Mouse (Mus musculus): ENCODE measurements around the gene 3110082J24Rik. TPM values are rescaled to one million over a fixed set of nuclear protein-coding genes. Genes with fewer than 3 reads are reported as not detected.

The 3110082J24Rik gene
- total RNA-seq, 2 experiments from 2014 or later, result 2.8 to 3.7 TPM

DNA sequence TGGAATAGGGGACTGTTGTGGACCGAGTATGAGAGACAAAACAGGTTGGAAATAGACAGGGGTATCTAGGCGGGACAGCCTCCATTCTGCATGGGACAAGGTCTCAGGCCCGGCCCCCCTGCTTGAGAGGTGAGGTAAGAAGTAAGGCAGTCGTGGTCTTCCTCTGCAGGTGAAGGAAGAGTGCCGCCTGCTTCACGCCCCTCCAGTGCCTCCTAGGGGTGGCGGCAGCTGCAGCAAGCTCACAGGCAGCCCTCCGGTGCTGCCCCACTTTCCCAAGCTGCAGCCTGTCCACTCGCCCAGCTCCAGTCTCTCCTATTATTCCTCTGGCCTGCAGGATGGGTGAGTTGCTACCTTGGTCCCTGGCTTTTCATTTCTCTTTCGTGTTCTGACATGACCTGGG is 9.8 kb upstream of the 3110082J24Rik start:
- no peak for DNase-seq

DNA sequence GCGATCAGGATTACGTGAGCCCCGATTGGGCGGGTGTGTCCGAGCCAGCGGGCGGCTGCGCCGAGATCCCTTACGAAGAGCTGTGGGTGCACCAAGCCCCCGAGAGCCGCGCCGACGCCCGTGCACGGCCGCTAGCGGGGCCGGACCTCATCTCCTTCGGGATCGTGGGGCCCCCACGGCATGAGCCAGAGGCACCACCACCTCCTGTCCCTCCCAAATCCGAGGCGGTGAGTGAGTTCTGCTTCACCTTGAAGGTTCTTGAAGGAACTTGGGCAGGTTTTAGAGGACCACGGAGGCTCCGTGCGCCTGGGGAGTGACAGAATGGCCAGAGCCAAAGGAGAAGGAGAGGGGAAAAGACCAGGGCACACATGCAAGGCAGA is 8.9 kb upstream of the 3110082J24Rik start:
- no peak for DNase-seq

DNA sequence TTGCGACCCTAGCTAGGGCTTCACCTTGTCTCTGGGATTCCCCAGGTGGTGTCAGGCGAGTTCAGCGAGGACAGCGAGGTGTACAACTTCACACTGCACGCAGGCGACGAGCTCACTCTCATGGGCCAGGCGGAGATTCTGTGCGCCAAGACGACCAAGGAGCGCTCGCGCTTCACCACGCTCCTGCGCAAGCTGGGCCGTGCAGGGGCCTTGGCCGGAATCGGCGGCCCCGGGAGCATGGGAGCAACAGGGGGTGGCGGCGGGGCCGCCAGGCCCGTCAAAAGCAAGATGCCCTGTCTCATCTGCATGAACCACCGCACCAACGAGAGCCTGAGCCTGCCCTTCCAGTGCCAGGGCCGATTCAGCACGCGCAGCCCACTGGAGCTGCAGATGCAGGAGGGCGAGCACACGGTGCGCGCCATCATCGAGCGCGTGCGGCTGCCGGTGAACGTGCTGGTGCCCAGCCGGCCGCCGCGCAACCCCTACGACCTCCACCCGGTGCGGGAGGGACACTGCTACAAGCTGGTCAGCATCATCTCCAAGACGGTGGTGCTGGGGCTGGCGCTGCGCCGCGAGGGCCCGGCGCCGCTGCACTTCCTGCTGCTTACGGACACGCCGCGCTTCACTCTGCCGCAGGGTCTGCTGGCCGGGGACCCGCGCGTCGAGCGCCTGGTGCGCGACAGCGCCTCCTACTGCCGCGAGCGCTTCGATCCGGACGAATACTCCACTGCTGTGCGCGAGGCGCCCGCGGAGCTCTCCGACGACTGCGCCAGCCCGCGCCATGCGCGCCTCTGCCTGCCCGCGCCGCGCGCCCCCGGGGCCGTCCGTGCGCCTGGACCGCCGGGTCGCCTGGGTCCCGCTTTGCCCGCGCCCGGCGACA is 8.2 kb upstream of the 3110082J24Rik start:
- DNase-seq, result peak; percentile 53 to 66

DNA sequence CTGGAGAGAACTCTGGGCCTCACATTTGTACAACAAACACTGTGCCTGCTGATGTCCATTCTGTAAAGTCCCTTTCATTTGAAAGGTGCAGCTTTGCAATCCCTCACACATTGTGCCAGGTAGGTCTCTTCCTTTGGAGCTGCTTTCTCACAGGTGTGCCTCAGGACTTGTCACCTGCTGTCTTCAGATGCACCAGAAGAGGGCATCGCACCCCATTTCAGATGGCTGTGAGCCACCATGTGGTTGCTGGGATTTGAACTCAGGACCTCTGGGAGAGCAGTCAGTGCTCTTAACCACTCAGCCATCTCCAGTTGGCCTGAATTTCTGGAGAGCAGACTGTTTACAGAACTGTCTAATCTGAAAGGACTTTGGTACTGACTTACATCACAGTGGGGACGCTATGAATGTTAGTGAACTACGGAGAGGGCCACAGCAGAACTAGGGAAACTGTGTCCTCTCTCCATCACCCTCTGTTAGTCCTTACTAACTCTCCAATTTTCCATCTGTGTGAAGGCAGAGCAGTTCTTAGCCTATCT is 6.7 kb upstream of the 3110082J24Rik start:
- DNase-seq, result no peak

DNA sequence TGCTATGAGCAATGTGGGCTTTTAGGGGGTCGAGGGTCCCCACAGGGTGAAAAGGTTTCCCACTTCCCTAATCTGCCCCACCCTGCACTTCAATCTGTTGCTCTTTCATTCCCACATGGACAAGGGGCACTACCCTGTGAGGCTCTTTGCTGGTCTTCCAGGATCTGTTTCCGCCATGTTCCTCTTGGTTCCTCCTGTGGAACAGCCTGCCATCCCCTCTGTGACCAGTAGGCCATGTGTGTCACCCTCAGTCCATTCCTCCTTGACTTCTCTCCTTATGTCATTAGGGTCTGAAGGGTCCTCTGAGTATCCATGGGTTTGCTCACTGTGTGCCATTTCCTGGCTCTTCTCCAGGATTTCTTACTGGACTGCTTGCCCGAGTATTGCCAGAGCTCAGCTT is 5.9 kb upstream of the 3110082J24Rik start:
- no peak for DNase-seq

DNA sequence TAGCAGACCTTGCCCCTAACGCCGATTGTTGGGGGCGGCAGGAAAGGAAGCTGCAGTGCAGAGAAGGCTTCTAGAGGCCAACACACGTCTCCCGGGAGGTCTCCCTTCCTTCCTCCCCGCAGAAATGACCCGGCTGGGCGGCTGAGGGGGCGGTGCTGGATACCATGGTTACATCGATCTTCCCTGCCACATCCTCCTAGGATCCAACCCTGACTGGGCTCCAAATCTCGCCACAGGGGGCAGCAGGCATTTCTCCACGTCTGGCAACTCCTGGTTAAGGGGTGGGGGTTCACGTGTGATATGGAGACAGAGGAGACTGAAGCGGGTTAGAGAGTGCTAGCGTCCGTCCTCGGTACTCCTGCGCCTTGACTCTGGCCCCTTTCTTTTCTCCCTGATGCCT is 5.2 kb upstream of the 3110082J24Rik start:
- DNase-seq, result peak in 1 of 2 experiments; percentile 29

DNA sequence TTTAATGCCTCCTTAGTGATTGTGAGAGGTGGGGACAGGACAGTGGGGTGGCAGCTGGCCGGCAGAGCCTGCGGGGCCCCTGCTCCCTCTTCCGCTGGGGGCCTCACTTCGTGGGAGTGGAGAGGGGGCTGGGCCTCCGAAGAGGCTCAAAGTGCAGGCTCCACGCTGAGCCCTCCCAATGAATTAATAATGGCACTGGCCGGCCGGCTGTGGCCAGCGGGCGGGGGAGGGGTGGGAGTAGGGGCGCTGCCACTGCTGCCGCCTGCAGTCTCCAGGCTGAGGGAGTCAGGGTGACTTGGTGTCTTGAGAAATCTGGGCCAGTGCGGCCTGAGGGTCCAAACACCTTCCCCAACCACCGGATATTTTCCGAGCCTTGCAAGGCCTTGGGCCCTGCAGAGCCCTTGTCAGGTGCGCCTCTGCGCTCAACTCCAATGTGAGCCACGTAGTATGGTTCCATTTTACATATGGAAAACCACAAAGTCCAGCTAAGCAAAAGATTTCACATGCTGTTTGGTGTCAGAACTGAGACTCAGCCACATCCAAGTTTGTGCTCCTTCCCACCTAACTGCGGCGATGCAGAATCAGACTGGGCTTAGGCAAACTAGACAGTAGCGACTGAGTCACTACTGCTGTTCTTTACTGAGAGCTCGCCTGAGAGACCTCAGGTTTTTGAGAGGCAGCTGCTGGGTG is 4.6 kb upstream of the 3110082J24Rik start:
- no peak for DNase-seq

DNA sequence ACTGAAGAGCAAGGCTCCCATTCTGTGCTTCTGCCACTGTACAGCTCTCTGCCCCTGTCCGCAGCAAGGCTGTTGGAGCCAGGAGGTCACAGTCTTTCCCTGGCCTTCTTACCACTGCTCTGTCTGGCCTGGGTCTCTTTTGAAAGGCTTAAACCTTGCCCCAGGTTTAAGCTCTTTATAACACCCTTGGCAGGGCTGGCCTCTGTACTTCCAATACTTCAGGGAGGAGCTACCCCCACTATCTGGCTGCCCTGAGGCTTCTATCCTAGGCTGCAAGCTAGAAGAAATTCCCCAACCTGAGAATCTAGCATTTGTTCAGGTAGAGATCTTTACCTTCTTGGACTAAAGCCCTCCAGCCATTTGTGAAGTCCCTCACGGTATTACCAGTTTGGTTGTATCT is 4.0 kb upstream of the 3110082J24Rik start:
- DNase-seq, result no peak

DNA sequence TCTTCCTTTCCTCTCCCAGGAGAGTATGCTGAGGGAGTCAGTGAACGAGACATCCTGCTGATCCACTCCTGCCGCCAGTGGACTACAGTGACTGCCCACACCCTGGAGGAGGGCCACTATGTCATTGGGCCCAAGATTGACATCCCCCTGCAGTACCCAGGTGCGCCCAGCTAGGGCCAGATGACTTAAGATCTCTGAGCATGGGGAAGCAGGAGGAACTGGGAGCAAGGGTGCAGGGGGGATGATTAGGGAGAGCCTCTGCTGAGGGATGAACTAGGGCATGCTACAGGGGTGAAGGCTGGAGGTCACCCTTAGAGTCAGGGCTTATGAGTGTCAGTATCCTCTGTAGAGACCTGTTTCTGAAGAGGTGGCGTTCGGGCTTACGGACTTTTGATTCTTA is 2.3 kb upstream of the 3110082J24Rik start:
- DNase-seq, result no peak

DNA sequence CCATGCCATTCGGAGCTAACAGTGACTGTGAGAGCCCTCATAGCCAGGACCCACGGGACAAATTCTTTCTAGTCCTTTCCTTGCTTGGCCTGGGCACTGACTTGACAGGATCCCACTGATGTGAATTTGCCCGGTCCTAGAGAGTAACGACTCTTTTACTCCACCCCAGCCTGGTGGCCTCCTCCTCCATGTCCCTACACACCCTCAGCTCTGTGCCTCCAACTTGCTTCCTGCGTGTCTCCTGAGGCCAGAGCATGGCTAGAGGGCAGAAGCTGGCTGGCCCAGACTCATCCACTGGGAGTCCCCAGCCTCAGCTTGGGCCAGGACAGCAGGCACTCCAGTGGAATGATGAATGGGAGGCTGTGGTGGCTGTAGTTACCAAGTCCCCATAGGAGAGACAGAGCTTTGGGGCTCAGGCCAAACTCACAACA is 1.7 kb upstream of the 3110082J24Rik start:
- no peak for DNase-seq

DNA sequence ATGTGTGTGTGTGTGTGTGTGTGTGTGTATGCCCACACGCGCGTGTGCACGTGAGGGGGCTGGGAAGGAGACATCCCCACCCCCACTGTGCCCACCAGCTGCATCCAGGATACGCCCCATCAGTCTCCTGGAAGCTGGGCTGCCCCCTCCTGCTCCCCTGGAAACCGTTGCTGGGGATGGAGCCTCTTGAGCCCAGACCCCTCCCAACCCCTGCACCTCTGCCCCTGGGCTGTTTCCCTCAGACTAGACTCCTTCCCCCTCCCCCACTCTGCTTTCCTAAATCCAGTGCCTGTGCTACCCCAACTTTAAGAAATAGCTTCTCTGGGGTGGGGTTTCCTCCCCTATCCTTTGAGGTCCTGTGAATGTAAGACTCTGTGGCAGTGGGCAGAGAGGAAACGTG is 1.3 kb upstream of the 3110082J24Rik start:
- no peak for DNase-seq

DNA sequence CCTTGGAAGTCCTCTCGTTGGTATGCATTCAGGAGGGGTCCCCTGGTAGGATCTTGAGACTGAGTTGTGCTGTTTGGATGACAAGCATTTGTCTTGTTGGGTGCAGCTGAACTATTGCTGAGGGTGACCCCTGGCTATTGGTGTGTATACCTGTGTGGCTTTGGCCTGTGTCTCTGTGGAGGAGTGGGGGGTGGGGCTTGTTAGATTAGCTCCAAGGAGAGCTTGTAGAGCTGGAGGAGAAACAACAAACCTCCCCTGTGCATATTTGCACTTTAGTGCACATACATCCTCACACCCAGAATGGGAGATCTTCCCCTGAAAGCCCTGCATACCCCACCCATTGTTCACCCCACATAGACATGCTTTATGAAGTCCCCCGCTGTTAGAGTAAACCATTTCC is 870 bp upstream of the 3110082J24Rik start:
- DNase-seq, result no peak

DNA sequence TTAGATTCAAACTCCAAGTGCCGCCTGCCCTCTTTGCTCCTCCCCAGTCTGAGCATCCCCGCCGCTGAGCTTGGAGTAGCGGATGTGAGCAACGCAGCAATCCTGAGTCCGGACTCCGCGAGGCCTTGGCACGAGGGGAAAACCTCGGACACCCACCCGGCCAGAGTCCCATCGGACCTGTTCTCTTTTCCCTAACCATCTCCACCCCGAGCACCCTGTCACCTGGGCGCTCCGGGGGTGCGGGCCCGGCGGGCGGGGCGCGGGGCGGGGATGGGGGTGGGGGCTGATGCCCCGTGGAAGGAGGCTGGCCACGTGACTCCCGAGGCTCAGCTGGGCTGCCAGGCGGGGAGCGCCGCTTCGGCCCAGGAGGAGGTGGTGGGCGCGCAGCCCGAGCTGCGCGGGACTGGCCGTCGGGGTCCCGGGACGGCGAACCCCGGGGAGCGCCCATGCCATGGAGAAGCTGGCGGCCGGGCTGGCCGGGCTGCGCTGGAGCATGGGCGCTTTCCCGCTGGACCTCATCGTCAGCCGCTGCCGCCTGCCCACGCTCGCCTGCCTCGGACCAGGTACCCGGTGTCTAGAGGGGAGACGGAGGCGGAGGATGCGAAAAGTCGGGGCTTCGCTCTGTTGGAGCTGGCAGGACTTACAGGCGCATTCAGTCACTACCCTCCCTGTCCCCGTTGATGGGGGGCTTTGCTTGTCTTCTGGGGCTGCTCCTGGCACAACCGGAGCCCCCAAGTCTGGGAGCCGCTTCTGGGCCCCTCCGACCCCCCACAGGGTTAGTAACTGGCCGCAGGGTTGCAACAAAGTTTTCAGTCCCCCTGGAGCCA is 832 bp downstream of the 3110082J24Rik start, which contains the start of gene Garem2:
TSS of gene Garem2 (plus strand) at position 321 of the 827 bp plus-strand sequence.
- no peak for DNase-seq

DNA sequence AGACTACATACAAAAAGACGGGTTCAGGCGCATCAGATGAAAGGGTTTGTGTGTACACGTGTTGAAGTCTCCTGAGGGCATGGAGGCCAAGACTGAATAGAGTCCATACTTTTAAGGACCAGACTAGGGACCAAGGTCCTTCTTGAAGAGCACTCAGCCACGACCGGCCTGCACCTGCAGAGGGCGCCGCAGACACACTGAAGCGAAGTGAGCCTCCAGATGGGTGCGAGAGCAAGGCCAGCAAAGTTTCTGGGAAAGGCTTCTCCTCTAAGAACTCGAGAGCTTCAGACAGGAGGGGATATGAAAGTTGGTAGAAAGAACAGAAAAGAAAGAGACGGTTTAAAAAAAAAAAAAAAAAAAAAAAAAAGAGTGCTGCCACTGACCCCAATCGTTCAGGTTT is 1.5 kb downstream of the 3110082J24Rik start:
- peak in 1 of 2 experiments; percentile 56 for DNase-seq

DNA sequence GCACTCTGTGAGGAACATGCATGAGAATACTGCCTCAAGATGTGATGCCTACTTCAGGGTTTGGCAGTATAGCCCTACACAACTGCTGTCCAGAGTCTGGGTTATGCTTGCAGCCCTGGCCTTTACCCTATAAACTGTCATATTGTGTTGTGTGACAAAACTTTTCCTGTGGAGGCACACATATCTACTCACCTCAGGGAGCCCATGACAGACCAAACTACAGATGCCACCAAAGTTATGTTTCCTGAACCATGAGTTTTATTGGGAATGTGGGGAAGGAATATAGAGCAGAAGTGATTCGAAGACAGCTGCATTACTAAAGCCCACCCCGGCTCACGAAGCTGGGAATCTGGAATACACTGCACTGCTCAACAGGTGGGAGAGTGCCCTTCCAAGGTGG is 2.5 kb downstream of the 3110082J24Rik start:
- no peak for DNase-seq

DNA sequence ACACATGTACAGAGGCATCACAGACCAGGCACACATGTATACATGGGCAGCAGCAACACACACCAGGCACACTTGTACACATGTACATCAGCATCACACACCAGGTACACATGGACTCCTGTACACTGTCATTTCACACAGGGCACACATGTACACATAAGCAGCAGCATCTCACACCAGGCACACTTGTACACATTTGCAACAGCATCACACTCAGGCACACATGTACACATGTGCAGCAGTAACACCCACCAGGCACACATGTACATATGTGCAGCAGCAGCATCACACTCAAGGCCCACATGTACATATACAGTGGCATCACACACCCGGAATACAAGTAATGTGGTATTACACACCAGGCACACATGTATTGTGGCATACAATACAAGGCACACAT is 7.6 kb downstream of the 3110082J24Rik start:
- DNase-seq, result no peak

DNA sequence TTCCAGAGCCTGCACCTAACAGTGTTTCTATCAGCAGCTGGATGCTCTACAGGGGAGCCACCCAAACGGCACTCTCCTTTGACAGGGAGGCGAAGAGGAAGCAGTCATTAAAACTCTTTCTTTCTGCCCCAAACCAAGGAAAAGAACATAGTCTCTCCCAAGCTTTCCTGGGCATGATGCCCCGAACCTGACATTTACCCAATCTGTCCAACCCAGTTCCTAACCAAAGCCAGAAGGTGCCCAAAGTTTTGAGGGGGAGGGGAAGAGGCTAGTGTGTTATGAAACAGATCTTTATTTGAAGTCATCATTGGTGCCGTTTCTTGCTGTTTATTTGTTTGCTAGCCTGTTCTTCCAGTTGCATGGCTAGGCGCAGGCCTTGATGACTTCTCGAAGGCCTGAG is 10.2 kb downstream of the 3110082J24Rik start:
- no peak for DNase-seq

DNA sequence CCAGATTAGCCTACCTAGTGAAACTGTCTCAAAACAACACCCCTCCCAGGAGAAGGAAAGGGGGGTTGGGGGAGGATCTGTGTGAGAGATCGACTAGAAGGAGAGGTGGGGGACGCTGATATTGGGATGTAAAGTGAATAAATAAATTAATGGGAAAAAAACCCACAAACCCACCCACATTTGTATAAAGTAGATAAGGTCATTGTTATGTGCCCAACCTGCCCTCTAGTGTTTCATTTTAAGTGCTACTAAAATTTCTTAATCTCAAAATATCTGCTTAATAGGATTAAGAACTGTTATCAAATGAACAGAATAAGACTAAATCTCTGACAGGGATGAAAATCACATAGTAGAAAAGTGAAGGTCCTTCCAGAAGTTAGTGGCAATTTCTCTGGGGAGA is 11.5 kb downstream of the 3110082J24Rik start:
- DNase-seq, result no peak

DNA sequence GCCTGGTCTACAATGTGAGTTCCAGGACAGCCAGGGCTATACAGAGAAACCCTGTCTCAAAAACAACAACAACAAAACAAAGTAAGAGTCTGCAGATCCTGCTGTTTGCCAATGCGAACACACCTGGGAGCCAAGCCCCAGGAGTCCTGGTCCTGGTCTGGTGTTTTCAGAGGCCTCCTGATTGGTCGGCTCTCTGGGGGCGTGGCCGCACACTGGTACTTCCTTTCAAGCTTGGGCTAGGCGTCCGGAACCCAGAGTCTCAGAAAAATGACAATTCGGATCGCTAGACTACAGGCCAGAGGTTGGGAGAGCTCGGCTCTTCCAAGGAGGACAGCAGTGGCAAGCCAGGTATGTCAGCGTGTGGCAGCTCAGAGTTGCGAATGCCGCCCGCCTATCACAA is 13.2 kb downstream of the 3110082J24Rik start:
- no peak for DNase-seq

DNA sequence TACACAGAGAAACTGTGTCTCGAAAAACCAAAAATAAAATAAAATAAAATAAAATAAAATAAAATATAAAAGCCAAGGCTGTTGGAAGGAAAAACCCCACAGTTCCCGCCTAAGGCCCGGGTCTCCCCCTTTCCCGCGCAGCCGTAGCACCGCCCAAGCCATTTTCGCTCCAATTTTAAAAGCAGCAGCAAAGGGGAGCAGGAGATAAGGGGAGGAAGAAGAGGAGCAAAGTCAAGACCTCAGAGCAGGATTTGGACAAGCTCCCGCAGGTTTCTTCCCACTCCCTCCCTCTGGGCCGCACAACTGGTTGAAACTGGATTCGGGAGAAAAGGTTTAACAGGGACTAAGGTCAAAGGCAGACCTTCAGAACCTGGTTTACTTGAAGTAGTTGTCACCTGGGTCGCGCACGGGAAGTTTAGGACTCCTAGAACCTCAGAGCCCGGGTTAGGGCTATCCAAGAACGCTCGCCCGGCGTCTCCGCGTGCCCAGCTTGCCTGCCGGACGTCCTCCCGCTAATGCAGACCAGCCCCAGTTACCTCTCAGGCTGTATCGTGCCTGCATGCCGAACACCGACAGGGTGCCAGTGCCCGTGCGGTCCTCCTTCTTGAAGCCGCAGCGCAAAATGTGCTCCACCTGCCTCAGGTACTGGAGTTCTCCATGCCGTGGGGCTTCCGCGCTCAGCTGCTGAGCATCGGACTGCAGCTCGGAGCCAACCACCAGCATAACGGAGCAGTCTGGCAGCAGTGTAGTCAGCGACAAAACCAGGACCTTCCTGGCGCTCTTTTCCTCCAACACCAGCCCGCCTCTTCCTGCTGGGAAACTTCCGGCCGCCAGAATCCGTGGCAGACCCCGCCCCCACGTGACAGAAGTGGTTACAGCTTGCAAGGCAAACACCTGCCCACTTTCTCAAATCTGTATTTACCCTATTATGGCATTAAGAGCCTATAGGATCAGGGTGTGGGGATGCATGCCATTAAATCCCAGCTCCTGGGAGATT is 32.8 kb downstream of the 3110082J24Rik start, which contains the start of gene Tyms:
TSS of gene Tyms (minus strand) at position 793 of the 997 bp plus-strand sequence.
- peak; percentile 62 to 68 for DNase-seq

DNA sequence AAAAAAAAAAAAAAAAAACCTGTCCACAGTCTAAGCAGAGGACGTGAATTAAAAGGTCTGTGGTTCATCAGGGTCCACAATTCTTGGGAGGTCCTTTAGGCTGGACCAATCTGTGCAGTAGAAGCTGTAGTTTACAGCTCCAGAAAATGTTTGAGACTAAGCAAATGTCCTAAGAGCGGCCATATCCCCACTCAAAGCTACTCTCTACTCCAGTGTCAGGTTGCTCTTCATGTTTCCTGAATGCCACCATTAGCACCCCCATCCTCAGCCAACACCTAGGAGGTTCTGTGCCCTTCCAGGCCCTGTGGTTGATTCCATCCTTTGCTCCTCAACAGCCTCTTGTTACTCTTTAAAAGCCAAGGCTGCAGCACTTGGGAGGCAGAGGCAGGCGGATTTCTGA is 33.5 kb downstream of the 3110082J24Rik start:
- no peak for DNase-seq
